ENCODE assay signal across 8 mouse cellular contexts in genomic region chr14:121877640-121878039, GRCm38 (mm10). TPM values are rescaled to one million over a fixed set of nuclear protein-coding genes. Genes with fewer than 3 reads are reported as not detected.
DNase-seq lines count a peak whose midpoint lies in the region; ATAC-seq and TF ChIP-seq lines count a peak whose summit lies in the region.

No protein-coding gene starts in this region.

- H3K27me3 ChIP-seq in kidney, adult 2 months (replicated peaks; ENCODE audit: control insufficient read depth, insufficient read depth, low read length): no peaks in the 10 kb centered on the region
- no peaks in the 10 kb centered on the region for H3K27me3 ChIP-seq in hindbrain, embryonic 12.5 days
- 0 out of 2 replicates have a peak, but pooled peaks cover 3% of the 10 kb centered on the region for H3K27me3 ChIP-seq in midbrain, embryonic 13.5 days

- peak overlapping the region; percentile 57 for H3K9ac ChIP-seq in hindbrain, embryonic 12.5 days
- H3K9ac ChIP-seq in midbrain, embryonic 13.5 days (replicated peaks): peak overlapping the region; percentile 92

- no peak for TF ChIP-seq POLR2A in kidney, adult 2 months (IDR thresholded peaks at IDR 0.05; ENCODE audit: low read depth, low read length)
- TF ChIP-seq POLR2A in brain, embryonic 14.5 days (IDR thresholded peaks at IDR 0.05; ENCODE audit: borderline replicate concordance, extremely low read depth, insufficient read depth, insufficient read length, poor library complexity, severe bottlenecking): no peak

- no peaks in the 10 kb centered on the region for H3K36me3 ChIP-seq in kidney, adult 2 months (ENCODE audit: control insufficient read depth, insufficient read depth, low read length)
- 0 out of 2 replicates have a peak, but pooled peaks cover 4% of the 10 kb centered on the region for H3K36me3 ChIP-seq in hindbrain, embryonic 12.5 days
- H3K36me3 ChIP-seq in midbrain, embryonic 13.5 days: no peaks in the 10 kb centered on the region

- TF ChIP-seq CTCF in kidney, adult 2 months (conservative IDR thresholded peaks at IDR 0.05; ENCODE audit: insufficient read depth, insufficient read length, low read depth, low read length): no peak
- TF ChIP-seq CTCF in brain, embryonic 14.5 days (IDR thresholded peaks at IDR 0.05; ENCODE audit: borderline replicate concordance, extremely low read depth, insufficient read depth, insufficient read length): no peak

- H3K27ac ChIP-seq in kidney, adult 2 months (ENCODE audit: insufficient read depth, low read depth, low read length): peak overlapping the region; percentile 37; the same call in 1 of the 2 replicates
- peak overlapping the region; percentile 81; the same call in 1 of the 2 replicates for H3K27ac ChIP-seq in hindbrain, embryonic 12.5 days
- peak overlapping the region; percentile 90 for H3K27ac ChIP-seq in midbrain, embryonic 13.5 days

- no peaks in the 10 kb centered on the region for H3K9me3 ChIP-seq in hindbrain, embryonic 12.5 days (replicated peaks)
- H3K9me3 ChIP-seq in midbrain, embryonic 13.5 days: no peaks in the 10 kb centered on the region

- peaks cover 8% of the 10 kb centered on the region; the same call in 1 of the 2 replicates for H3K4me1 ChIP-seq in kidney, adult 2 months (ENCODE audit: control insufficient read depth, insufficient read depth, low read length)
- H3K4me1 ChIP-seq in hindbrain, embryonic 12.5 days: peaks cover 17% of the 10 kb centered on the region
- H3K4me1 ChIP-seq in midbrain, embryonic 13.5 days (replicated peaks): peaks cover 26% of the 10 kb centered on the region

- H3K4me2 ChIP-seq in hindbrain, embryonic 12.5 days (replicated peaks): peak overlapping the region; percentile 94
- H3K4me2 ChIP-seq in midbrain, embryonic 13.5 days (replicated peaks): peak overlapping the region; percentile 62

- H3K4me3 ChIP-seq in kidney, adult 2 months (ENCODE audit: insufficient read depth, low read depth, low read length): peak overlapping the region; percentile 61
- H3K4me3 ChIP-seq in hindbrain, embryonic 12.5 days: peak overlapping the region; percentile 72
- H3K4me3 ChIP-seq in midbrain, embryonic 13.5 days (replicated peaks): peak overlapping the region; percentile 84

- DNase-seq in kidney, adult 2 months: no peak
- no peak for DNase-seq in kidney, postnatal 36 days
- DNase-seq in brain, embryonic 14.5 days (ENCODE audit: low read depth): peak; percentile 3
- DNase-seq in gastrocnemius, postnatal 10 days: no peak
- DNase-seq in layer of hippocampus, postnatal 25 days (ENCODE audit: extremely low spot score in 1 of 2, low spot score in 1 of 2): no peak

- WGBS in kidney, adult 2 months: 30% methylated on average over 8 of the region's 8 CpGs
- WGBS in hindbrain, embryonic 12.5 days: 32% methylated on average over 8 of the region's 8 CpGs
- WGBS in midbrain, embryonic 13.5 days: 28% methylated on average over 8 of the region's 8 CpGs

- ATAC-seq in hindbrain, embryonic 12.5 days (ENCODE audit: low FRiP score): no peak
- ATAC-seq in midbrain, embryonic 13.5 days: no peak
- ATAC-seq in granulocyte monocyte progenitor cell, adult 5-6 weeks (replicated peaks; ENCODE audit: poor library complexity, severe bottlenecking): no peak

RNA-seq across cellular contexts. Expression of gene Ubac2, which starts 0.8 kb away (rescaled TPM):
- 69.3 and 71.6 TPM in 2 replicates for polyA plus RNA-seq in kidney, adult 2 months (2012; rRNA removed)
- 39.4 and 42.3 TPM in 2 replicates for polyA plus RNA-seq in brain, embryonic 14.5 days (2012; rRNA removed)
- polyA plus RNA-seq in hindbrain, embryonic 12.5 days (2016; fragmentation: Nextera tagmentation; extraction: Ambion mirVana): 60.0 and 60.3 TPM in 2 replicates
- 51.2 and 53.7 TPM in 2 replicates for polyA plus RNA-seq in midbrain, embryonic 13.5 days (2015; fragmentation: Nextera tagmentation; extraction: Ambion mirVana)
- total RNA-seq in gastrocnemius, postnatal 10 days (2021): 10 to 100 TPM; 23.1 to 23.7 TPM
- 23.6 and 30.1 TPM in 2 replicates for total RNA-seq in granulocyte monocyte progenitor cell, adult 5-6 weeks (2014; fragmentation: Nextera tagmentation)
- 28.3 and 34.1 TPM in 2 replicates for total RNA-seq in granulocyte monocyte progenitor cell, adult 5-6 weeks (2017)
- total RNA-seq in layer of hippocampus, postnatal 25 days (2021): 10 to 100 TPM; 48.3 to 52.4 TPM

RNA-seq across cellular contexts. Expression of gene Gpr18, which starts 37.9 kb away (rescaled TPM):
- 0.83 and 3.5 TPM in 2 replicates for polyA plus RNA-seq in kidney, adult 2 months (2012; rRNA removed)
- polyA plus RNA-seq in brain, embryonic 14.5 days (2012; rRNA removed): 0.10 TPM in 1 of 2 replicates, not detected in the other
- polyA plus RNA-seq in hindbrain, embryonic 12.5 days (2016; fragmentation: Nextera tagmentation; extraction: Ambion mirVana): 0.21 TPM in 1 of 2 replicates, not detected in the other
- 0.24 TPM in 1 of 2 replicates, not detected in the other for polyA plus RNA-seq in midbrain, embryonic 13.5 days (2015; fragmentation: Nextera tagmentation; extraction: Ambion mirVana)
- not detected for total RNA-seq in gastrocnemius, postnatal 10 days (2021)
- 0.60 and 3.1 TPM in 2 replicates for total RNA-seq in granulocyte monocyte progenitor cell, adult 5-6 weeks (2014; fragmentation: Nextera tagmentation)
- 0.43 TPM in 1 of 2 replicates, not detected in the other for total RNA-seq in granulocyte monocyte progenitor cell, adult 5-6 weeks (2017)
- not detected for total RNA-seq in layer of hippocampus, postnatal 25 days (2021)

Comparison
In these comparisons a context has a peak if more than half of its experiments do, and no peak if none do; other contexts are left out.
1. H3K27ac ChIP-seq: peak in every context shown above with its lines; median percentile 90 in midbrain, embryonic 13.5 days; 81 in hindbrain, embryonic 12.5 days; 37 in kidney, adult 2 months.